ENCODE assay signal across 26 mouse cellular contexts in the genomic region with DNA sequence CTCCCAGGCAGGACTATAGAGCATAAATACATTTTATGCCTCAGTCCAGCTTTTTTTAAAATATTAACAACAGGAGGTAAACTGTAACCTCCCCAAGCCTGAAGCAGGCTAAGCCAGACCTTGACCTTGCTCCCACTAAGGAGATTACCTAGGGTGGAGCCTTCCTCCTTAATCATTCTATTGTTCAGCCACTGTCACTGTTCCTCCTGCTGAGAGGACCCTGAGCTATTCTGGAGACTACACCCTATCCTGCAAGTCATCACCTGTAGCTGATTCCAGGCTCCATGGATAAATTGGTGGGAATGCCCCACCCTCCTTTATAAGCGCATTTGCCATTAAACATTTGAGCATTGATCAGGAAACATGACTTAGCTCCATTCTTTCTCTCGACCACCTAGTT. TPM values are rescaled to one million over a fixed set of nuclear protein-coding genes. Genes with fewer than 3 reads are reported as not detected.
"Had no signal": no experiment of that assay in that cellular context is flagged by ENCODE, and none has a peak within 500 bp of the region (broad histone marks: within the 10 kb centered on the region; RNA-seq: fewer than 3 reads in every experiment).

No protein-coding gene starts in this region.

- H3K36me3 ChIP-seq: lung, embryonic 15.5 days; midbrain, embryonic 13.5 days; midbrain, embryonic 15.5 days; neural tube, embryonic 12.5 days had no signal

- DNase-seq: liver, postnatal 0 days; lung, adult 2 months; lung, postnatal 14 days; lung, postnatal 36 days; retina, postnatal 1 day; right cerebral cortex, adult 18-20 months; right cerebral cortex, postnatal 25 days; right cerebral cortex, postnatal 4 days; spleen, adult 18-20 months; thymus, adult 18-20 months; thymus, postnatal 25 days; thymus, postnatal 4 days had no signal

- H3K27ac ChIP-seq: lung, embryonic 15.5 days; macrophage; midbrain, embryonic 13.5 days; midbrain, embryonic 15.5 days; neural tube, embryonic 12.5 days had no signal

- H3K9ac ChIP-seq: liver, postnatal 0 days; lung, embryonic 15.5 days; midbrain, embryonic 13.5 days; midbrain, embryonic 15.5 days; neural tube, embryonic 12.5 days had no signal

- H3K4me3 ChIP-seq: lung, embryonic 15.5 days; megakaryocyte, embryonic 14.5 days; midbrain, embryonic 13.5 days; midbrain, embryonic 15.5 days; neural tube, embryonic 12.5 days had no signal

- H3K9me3 ChIP-seq: lung, embryonic 15.5 days had no signal

- H3K4me1 ChIP-seq: lung, embryonic 15.5 days; megakaryocyte, embryonic 14.5 days; midbrain, embryonic 13.5 days; midbrain, embryonic 15.5 days; neural tube, embryonic 12.5 days had no signal

- H3K27me3 ChIP-seq: lung, embryonic 15.5 days; megakaryocyte, embryonic 14.5 days; midbrain, embryonic 13.5 days; midbrain, embryonic 15.5 days; neural tube, embryonic 12.5 days had no signal

RNA-seq across cellular contexts. Expression of a gene that starts 2.4 kb away (rescaled TPM):
- polyA plus RNA-seq: lung, adult 2 months; lung, embryonic 15.5 days; lung, postnatal 0 days; macrophage; midbrain, embryonic 11.5 days; midbrain, embryonic 13.5 days; midbrain, embryonic 15.5 days; midbrain, postnatal 0 days; neural tube, embryonic 12.5 days; neural tube, embryonic 14.5 days; small intestine, adult 2 months; stomach, embryonic 14.5 days; stomach, embryonic 16.5 days; urinary bladder, adult 2 months had no signal
